Mouse (Mus musculus) E14TG2a.4 (cell line): ENCODE data around the gene Ccdc24.

ENCODE experiments used
- H3K27me3 ChIP-seq: 2 replicates; pipeline ENCODE4 v1.6.1; 2014; ENCODE audit warnings: low read length, control low read depth; ENCODE audit not compliant: insufficient read depth
- H3K36me3 ChIP-seq: 2 replicates; pipeline ENCODE4 v1.6.1; 2014; ENCODE audit warnings: low read length, control low read depth; ENCODE audit not compliant: insufficient read depth
- H3K4me1 ChIP-seq: replicated peaks from 2 replicates; pipeline ENCODE4 v1.6.1; 2014; ENCODE audit warnings: low read depth, low read length, control low read depth
- H3K4me3 ChIP-seq: replicated peaks from 2 replicates; pipeline ENCODE4 v1.5.1; 2014; ENCODE audit warnings: mild to moderate bottlenecking, low read length
- H3K9me3 ChIP-seq: 2 replicates; pipeline ENCODE4 v1.6.1; 2014; ENCODE audit warnings: low read length, control low read depth
- CTCF ChIP-seq: conservative IDR thresholded peaks from 2 replicates; pipeline ENCODE4 v1.5.1; 2014; ENCODE audit warnings: low read length
- NANOG ChIP-seq: IDR thresholded peaks from 2 replicates; pipeline ENCODE4 v1.6.1; 2014; ENCODE audit warnings: borderline replicate concordance, low read length, mixed read lengths
- POU5F1 ChIP-seq: IDR thresholded peaks from 2 replicates; pipeline ENCODE4 v1.6.1; 2014; ENCODE audit warnings: low read length, borderline replicate concordance

The Ccdc24 gene

GRCm38 (mm10) chr4:117878703-117879102 is 6.3 kb upstream of the Ccdc24 start:
- Histone ChIP-seq H3K4me3 (no peak overlapping the region), H3K36me3 (peaks cover 26% of the 10 kb centered on the region), H3K9me3 (no peaks in the 10 kb centered on the region), H3K27me3 (peaks cover 46% of the 10 kb centered on the region), H3K4me1 (peaks cover 34% of the 10 kb centered on the region)
- TF ChIP-seq NANOG (no peak), POU5F1 (no peak), CTCF (no peak)

GRCm38 (mm10) chr4:117878301-117878700 is 5.9 kb upstream of the Ccdc24 start:
- Histone ChIP-seq H3K36me3 (peaks cover 30% of the 10 kb centered on the region), H3K4me1 (peaks cover 32% of the 10 kb centered on the region)
- TF ChIP-seq NANOG (no peak), CTCF (no peak), POU5F1 (no peak)

GRCm38 (mm10) chr4:117873615-117874014 is 1.3 kb upstream of the Ccdc24 start:
- peaks cover 41% of the 10 kb centered on the region for H3K27me3 ChIP-seq
- TF ChIP-seq POU5F1: no peak
- TF ChIP-seq CTCF: no peak
- TF ChIP-seq NANOG: no peak
- H3K4me1 ChIP-seq: peaks cover 40% of the 10 kb centered on the region
- no peaks in the 10 kb centered on the region for H3K9me3 ChIP-seq
- H3K36me3 ChIP-seq: peaks cover 21% of the 10 kb centered on the region
- H3K4me3 ChIP-seq: no peak overlapping the region

More at GRCm38 (mm10) chr4:117878301-117878700, 5.9 kb upstream of the Ccdc24 start:
- Histone ChIP-seq H3K27me3 (peaks cover 44% of the 10 kb centered on the region), H3K9me3 (no peaks in the 10 kb centered on the region), H3K4me3 (no peak overlapping the region)

- Histone ChIP-seq H3K4me3 (0 out of 2 replicates have a peak overlapping the region, but pooled peaks have one; percentile 10), H3K36me3 (peaks cover 11% of the 10 kb centered on the region), H3K27me3 (peaks cover 46% of the 10 kb centered on the region), H3K4me1 (peaks cover 39% of the 10 kb centered on the region), H3K9me3 (no peaks in the 10 kb centered on the region)
- no peak for TF ChIP-seq POU5F1
- no peak for TF ChIP-seq NANOG
Measured at GRCm38 (mm10) chr4:117871787-117872186, 570 bp downstream of the Ccdc24 start.

GRCm38 (mm10) chr4:117870437-117870836 is 1.9 kb downstream of the Ccdc24 start:
- TF ChIP-seq POU5F1 (no peak), CTCF (no peak), NANOG (no peak)
- peaks cover 39% of the 10 kb centered on the region for H3K4me1 ChIP-seq
- no peaks in the 10 kb centered on the region for H3K9me3 ChIP-seq
- H3K4me3 ChIP-seq: no peak overlapping the region
- H3K27me3 ChIP-seq: peaks cover 57% of the 10 kb centered on the region
- H3K36me3 ChIP-seq: peaks cover 10% of the 10 kb centered on the region; the same call in 1 of the 2 replicates

- no peak overlapping the region; the same call in 1 of the 2 replicates for H3K4me3 ChIP-seq
- peaks cover 39% of the 10 kb centered on the region for H3K4me1 ChIP-seq
- H3K36me3 ChIP-seq: peaks cover 18% of the 10 kb centered on the region; the same call in 1 of the 2 replicates
- TF ChIP-seq NANOG (no peak), POU5F1 (no peak), CTCF (no peak)
- peaks cover 63% of the 10 kb centered on the region for H3K27me3 ChIP-seq
- H3K9me3 ChIP-seq: no peaks in the 10 kb centered on the region
Measured at GRCm38 (mm10) chr4:117869317-117869716, 3.0 kb downstream of the Ccdc24 start.

- Histone ChIP-seq H3K27me3 (peaks cover 73% of the 10 kb centered on the region), H3K36me3 (peaks cover 11% of the 10 kb centered on the region; the same call in 1 of the 2 replicates), H3K4me1 (peaks cover 46% of the 10 kb centered on the region), H3K9me3 (no peaks in the 10 kb centered on the region), H3K4me3 (peak overlapping the region; percentile 29; the same call in 1 of the 2 replicates)
- TF ChIP-seq NANOG (no peak), CTCF (peak; percentile 55)
Measured at GRCm38 (mm10) chr4:117867823-117868222, 4.5 kb downstream of the Ccdc24 start.

- H3K4me3 ChIP-seq: no peak overlapping the region
- no peaks in the 10 kb centered on the region for H3K9me3 ChIP-seq
- H3K36me3 ChIP-seq: peaks cover 11% of the 10 kb centered on the region; the same call in 1 of the 2 replicates
- TF ChIP-seq NANOG (no peak), CTCF (no peak), POU5F1 (no peak)
- peaks cover 40% of the 10 kb centered on the region for H3K4me1 ChIP-seq
- H3K27me3 ChIP-seq: peaks cover 73% of the 10 kb centered on the region
Measured at GRCm38 (mm10) chr4:117867000-117867399, 5.4 kb downstream of the Ccdc24 start.

GRCm38 (mm10) chr4:117866083-117866482 is 6.3 kb downstream of the Ccdc24 start:
- peaks cover 66% of the 10 kb centered on the region for H3K27me3 ChIP-seq
- no peaks in the 10 kb centered on the region for H3K9me3 ChIP-seq
- H3K4me1 ChIP-seq: peaks cover 34% of the 10 kb centered on the region
- H3K36me3 ChIP-seq: peaks cover 11% of the 10 kb centered on the region; the same call in 1 of the 2 replicates
- H3K4me3 ChIP-seq: no peak overlapping the region
- TF ChIP-seq CTCF (no peak), NANOG (no peak), POU5F1 (no peak)
